Mouse (Mus musculus): ENCODE data around the gene Loxl4. TPM values are rescaled to one million over a fixed set of nuclear protein-coding genes. Genes with fewer than 3 reads are reported as not detected.

Gene Loxl4
- polyA plus RNA-seq (2014; fragmentation: Illumina TruSeq; extraction: RNeasy Lipid Tissue Mini Kit (QIAGEN cat#74804); ENCODE audit: low read depth, low replicate concordance): 0.08 TPM

GRCm38 (mm10) chr19:42612654-42613053, at the start of gene Loxl4:
Loxl4 (minus strand) TSS chr19:42612813.

Other genes starting within 250 kb of the Loxl4 start
- gene Crtac1, start 181.0 kb downstream of the Loxl4 start, polyA plus RNA-seq (2014; fragmentation: Illumina TruSeq; extraction: RNeasy Lipid Tissue Mini Kit (QIAGEN cat#74804); ENCODE audit: low read depth, low replicate concordance): 2.0 TPM
- 16.1 TPM for gene R3hcc1l, start 94.1 kb downstream of the Loxl4 start, polyA plus RNA-seq (2014; fragmentation: Illumina TruSeq; extraction: RNeasy Lipid Tissue Mini Kit (QIAGEN cat#74804); ENCODE audit: low read depth, low replicate concordance)
- 0.17 TPM for gene Pyroxd2, start 140.0 kb upstream of the Loxl4 start, polyA plus RNA-seq (2014; fragmentation: Illumina TruSeq; extraction: RNeasy Lipid Tissue Mini Kit (QIAGEN cat#74804); ENCODE audit: low read depth, low replicate concordance)
- 0.35 TPM for gene Hps1, start 167.2 kb upstream of the Loxl4 start, polyA plus RNA-seq (2014; fragmentation: Illumina TruSeq; extraction: RNeasy Lipid Tissue Mini Kit (QIAGEN cat#74804); ENCODE audit: low read depth, low replicate concordance)